Mouse (Mus musculus): ENCODE measurements at regions not wholly inside any gene's neighbourhood (a gene's known extent, or its start where the extent isn't known, plus 50 kb on each side); places are given as distances from the start of the nearest gene placed in this dataset.
"Not testable (repeated sequence)": the region's sequence is repeated elsewhere in the genome, so short reads cannot be mapped to it uniquely, and the experiment has no call there.

GRCm38 (mm10) chr1:124410236-124410635, 364.9 kb upstream of the Dpp10 start:
- DNase-seq (ENCODE audit: low spot score) = no peak
- no peak overlapping the region for H3K4me3 ChIP-seq (ENCODE audit: low read depth, low read length)
- 61% methylated on average over 2 of the region's 2 CpGs for WGBS

DNA sequence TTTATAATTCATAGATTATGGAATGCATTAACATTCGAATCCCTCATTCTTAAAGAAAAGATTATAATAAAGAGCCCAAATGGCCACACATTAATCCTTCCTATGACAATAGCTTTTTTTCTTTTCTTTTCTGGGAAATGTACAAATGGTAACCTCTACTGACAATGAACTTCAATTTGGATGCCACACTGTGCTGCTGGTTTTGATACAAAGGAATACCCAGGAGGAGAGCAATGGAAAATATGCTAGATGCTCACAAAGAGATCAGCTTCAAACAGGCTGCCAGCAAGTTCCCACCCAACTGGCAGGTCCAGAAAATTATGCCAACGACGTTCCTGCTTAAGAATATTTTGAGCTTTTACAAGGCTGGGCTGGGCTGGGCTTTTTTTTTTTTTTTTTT, 364.4 kb upstream of the Dpp10 start:
- ATAC-seq (ENCODE audit: low FRiP score) (no peak), DNase-seq (ENCODE audit: low spot score) (no peak)
- no peaks in the 10 kb centered on the region for H3K4me1 ChIP-seq (replicated peaks; ENCODE audit: control insufficient read depth, insufficient read depth, low read length)
- H3K27me3 ChIP-seq (ENCODE audit: control insufficient read depth, insufficient read depth, low read length) = no peaks in the 10 kb centered on the region
- no peak overlapping the region for H3K27ac ChIP-seq (ENCODE audit: low read depth, low read length)
- no peaks in the 10 kb centered on the region for H3K9me3 ChIP-seq (ENCODE audit: control insufficient read depth, low read length)
- H3K9ac ChIP-seq (ENCODE audit: low read depth, low read length) = no peak overlapping the region
- 84% methylated on average over 3 of the region's 3 CpGs for WGBS
- H3K4me2 ChIP-seq (replicated peaks; ENCODE audit: low read depth, low read length) = no peak overlapping the region
- no peaks in the 10 kb centered on the region for H3K36me3 ChIP-seq (ENCODE audit: control insufficient read depth, insufficient read depth, low read length)
- H3K4me3 ChIP-seq (ENCODE audit: low read depth, low read length) = no peak overlapping the region

More at GRCm38 (mm10) chr1:124410236-124410635, 364.9 kb upstream of the Dpp10 start:
- Histone ChIP-seq H3K36me3 (ENCODE audit: control insufficient read depth, insufficient read depth, low read length) (no peaks in the 10 kb centered on the region), H3K9ac (ENCODE audit: low read depth, low read length) (no peak overlapping the region), H3K9me3 (ENCODE audit: control insufficient read depth, low read length) (no peaks in the 10 kb centered on the region), H3K27me3 (ENCODE audit: control insufficient read depth, insufficient read depth, low read length) (no peaks in the 10 kb centered on the region), H3K27ac (ENCODE audit: low read depth, low read length) (no peak overlapping the region), H3K4me1 (replicated peaks; ENCODE audit: control insufficient read depth, insufficient read depth, low read length) (no peaks in the 10 kb centered on the region), H3K4me2 (replicated peaks; ENCODE audit: low read depth, low read length) (no peak overlapping the region)
- no peak for ATAC-seq (ENCODE audit: low FRiP score)

DNA sequence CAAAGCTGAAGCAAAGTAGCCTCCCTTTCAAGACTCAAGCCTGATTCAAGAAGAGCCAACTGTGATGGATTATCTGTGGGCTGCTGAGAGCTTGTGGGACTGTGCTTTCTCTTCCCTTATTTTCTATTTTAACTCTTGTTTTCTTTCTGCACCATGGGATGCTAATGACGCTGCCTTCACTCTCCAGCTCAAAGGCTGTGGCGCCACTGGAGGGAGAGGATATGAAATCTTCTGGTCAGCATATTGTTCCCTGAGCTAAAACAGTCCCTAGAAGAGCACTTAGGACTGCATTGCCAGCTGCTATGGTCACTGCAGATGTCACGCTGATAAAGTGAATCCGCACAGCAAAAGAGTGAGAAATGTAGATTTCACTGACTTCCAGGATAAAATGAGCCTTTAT, 324.2 kb upstream of the Dpp10 start:
- Histone ChIP-seq H3K36me3 (ENCODE audit: control insufficient read depth, insufficient read depth, low read length) (no peaks in the 10 kb centered on the region), H3K27ac (ENCODE audit: low read depth, low read length) (no peak overlapping the region), H3K27me3 (ENCODE audit: control insufficient read depth, insufficient read depth, low read length) (no peaks in the 10 kb centered on the region), H3K4me2 (replicated peaks; ENCODE audit: low read depth, low read length) (no peak overlapping the region), H3K4me1 (replicated peaks; ENCODE audit: control insufficient read depth, insufficient read depth, low read length) (no peaks in the 10 kb centered on the region), H3K9me3 (ENCODE audit: control insufficient read depth, low read length) (no peaks in the 10 kb centered on the region), H3K4me3 (ENCODE audit: low read depth, low read length) (no peak overlapping the region), H3K9ac (ENCODE audit: low read depth, low read length) (no peak overlapping the region)
- no peak for DNase-seq (ENCODE audit: low spot score)
- 20% methylated on average over 4 of the region's 4 CpGs for WGBS
- ATAC-seq (ENCODE audit: low FRiP score) = no peak

DNA sequence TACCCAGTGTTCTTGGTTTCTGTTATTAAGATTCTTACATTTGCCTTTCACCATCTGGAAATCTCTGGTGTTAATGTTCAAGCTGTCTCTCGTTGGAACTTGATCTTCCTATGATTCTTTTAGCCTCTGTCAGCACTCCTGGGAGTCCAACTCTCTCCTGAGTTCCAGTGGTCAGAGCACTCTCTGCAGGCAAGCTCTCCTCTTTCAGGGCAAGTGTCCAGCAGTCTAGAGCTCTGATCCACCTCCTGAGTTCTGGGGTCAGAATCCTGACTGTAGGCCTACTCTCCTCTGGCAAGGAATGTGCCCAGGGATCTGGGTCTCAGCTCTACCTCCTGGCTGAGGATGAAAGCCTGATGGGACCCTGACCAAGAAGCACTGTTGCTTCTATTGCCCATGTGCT, 303.1 kb upstream of the Dpp10 start:
- WGBS = 64% methylated on average over 1 of the region's 1 CpGs
- H3K4me3 ChIP-seq (ENCODE audit: low read depth, low read length); DNase-seq (ENCODE audit: low spot score); H3K4me2 ChIP-seq (replicated peaks; ENCODE audit: low read depth, low read length); H3K36me3 ChIP-seq (ENCODE audit: control insufficient read depth, insufficient read depth, low read length); H3K4me1 ChIP-seq (replicated peaks; ENCODE audit: control insufficient read depth, insufficient read depth, low read length); ATAC-seq (ENCODE audit: low FRiP score); H3K27ac ChIP-seq (ENCODE audit: low read depth, low read length); H3K9me3 ChIP-seq (ENCODE audit: control insufficient read depth, low read length); H3K27me3 ChIP-seq (ENCODE audit: control insufficient read depth, insufficient read depth, low read length); H3K9ac ChIP-seq (ENCODE audit: low read depth, low read length): not testable (repeated sequence)

DNA sequence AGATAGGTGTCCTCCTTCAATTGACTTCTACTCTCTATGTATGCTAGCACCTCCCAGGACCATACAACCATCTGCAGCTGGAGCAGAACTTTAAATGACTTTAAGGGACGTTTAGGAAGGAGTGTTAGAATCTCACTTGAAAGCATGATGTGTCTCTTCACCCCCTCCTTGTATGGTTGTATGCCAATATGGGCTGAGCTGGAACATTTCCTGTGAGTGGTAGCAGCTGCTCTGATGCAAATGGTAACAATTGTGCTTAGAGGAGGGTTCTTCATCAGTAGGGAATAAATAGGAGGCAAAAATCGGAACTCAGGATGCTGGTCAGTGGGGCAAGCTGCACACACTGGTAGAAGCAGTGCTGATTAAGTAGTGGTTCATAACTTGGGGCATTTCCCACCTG, 294.1 kb upstream of the Dpp10 start:
- DNase-seq (ENCODE audit: low spot score) = no peak
- Histone ChIP-seq H3K27me3 (ENCODE audit: control insufficient read depth, insufficient read depth, low read length) (no peaks in the 10 kb centered on the region), H3K9ac (ENCODE audit: low read depth, low read length) (no peak overlapping the region), H3K4me3 (ENCODE audit: low read depth, low read length) (no peak overlapping the region), H3K9me3 (ENCODE audit: control insufficient read depth, low read length) (no peaks in the 10 kb centered on the region), H3K27ac (ENCODE audit: low read depth, low read length) (no peak overlapping the region), H3K4me2 (replicated peaks; ENCODE audit: low read depth, low read length) (no peak overlapping the region), H3K36me3 (ENCODE audit: control insufficient read depth, insufficient read depth, low read length) (no peaks in the 10 kb centered on the region), H3K4me1 (replicated peaks; ENCODE audit: control insufficient read depth, insufficient read depth, low read length) (no peaks in the 10 kb centered on the region)
- WGBS = 81% methylated on average over 2 of the region's 2 CpGs
- no peak for ATAC-seq (ENCODE audit: low FRiP score)

- no peaks in the 10 kb centered on the region for H3K9me3 ChIP-seq (ENCODE audit: control insufficient read depth, low read length)
- no peak for DNase-seq (ENCODE audit: low spot score)
Measured at GRCm38 (mm10) chr1:124338648-124339047, 293.3 kb upstream of the Dpp10 start.

GRCm38 (mm10) chr1:124332294-124332693, 286.9 kb upstream of the Dpp10 start:
- DNase-seq (ENCODE audit: low spot score) (peak; percentile 26), ATAC-seq (ENCODE audit: low FRiP score) (peak; percentile 81)
- no peaks in the 10 kb centered on the region for H3K27me3 ChIP-seq (ENCODE audit: control insufficient read depth, insufficient read depth, low read length)
- H3K4me2 ChIP-seq (replicated peaks; ENCODE audit: low read depth, low read length) = no peak overlapping the region
- H3K27ac ChIP-seq (ENCODE audit: low read depth, low read length) = no peak overlapping the region
- 69% methylated on average over 3 of the region's 3 CpGs for WGBS
- no peaks in the 10 kb centered on the region for H3K9me3 ChIP-seq (ENCODE audit: control insufficient read depth, low read length)
- no peak overlapping the region for H3K9ac ChIP-seq (ENCODE audit: low read depth, low read length)
- H3K4me1 ChIP-seq (replicated peaks; ENCODE audit: control insufficient read depth, insufficient read depth, low read length) = no peaks in the 10 kb centered on the region
- no peaks in the 10 kb centered on the region for H3K36me3 ChIP-seq (ENCODE audit: control insufficient read depth, insufficient read depth, low read length)
- H3K4me3 ChIP-seq (ENCODE audit: low read depth, low read length) = no peak overlapping the region

More at GRCm38 (mm10) chr1:124338648-124339047, 293.3 kb upstream of the Dpp10 start:
- Histone ChIP-seq H3K27me3 (ENCODE audit: control insufficient read depth, insufficient read depth, low read length) (no peaks in the 10 kb centered on the region), H3K27ac (ENCODE audit: low read depth, low read length) (no peak overlapping the region), H3K4me2 (replicated peaks; ENCODE audit: low read depth, low read length) (no peak overlapping the region), H3K4me1 (replicated peaks; ENCODE audit: control insufficient read depth, insufficient read depth, low read length) (no peaks in the 10 kb centered on the region), H3K9ac (ENCODE audit: low read depth, low read length) (no peak overlapping the region), H3K4me3 (ENCODE audit: low read depth, low read length) (no peak overlapping the region), H3K36me3 (ENCODE audit: control insufficient read depth, insufficient read depth, low read length) (no peaks in the 10 kb centered on the region)
- ATAC-seq (ENCODE audit: low FRiP score) = no peak

Measured in hindbrain, embryonic 11.5 days (tissue).